Mouse (Mus musculus) lung, embryonic 14.5 days (tissue): ENCODE measurements around the gene Zfp637. TPM values are rescaled to one million over a fixed set of nuclear protein-coding genes. Genes with fewer than 3 reads are reported as not detected.

Experiments used
- ATAC-seq: fragments of 200-750 bp; cut with Nextera tagmentation; 2 replicates; pipeline ENCODE4 v1.8.0; 2017; ENCODE audit warnings: mild to moderate bottlenecking, moderate TSS enrichment, moderate library complexity; ENCODE audit not compliant: insufficient read depth
- DNase-seq: peaks from one replicate; pipeline ENCODE4 v3.0.0-alpha.2; 2015
- H3K27ac ChIP-seq: fragments of 300-500 bp; sonication (generic); 2 replicates; pipeline ENCODE4 v1.5.1; 2014; ENCODE audit warnings: low read depth, mild to moderate bottlenecking, moderate library complexity
- H3K27me3 ChIP-seq: fragments of 300-500 bp; sonication (generic); 2 replicates; pipeline ENCODE4 v1.6.1; 2014; ENCODE audit warnings: low read length, control low read depth; ENCODE audit not compliant: insufficient read depth
- H3K36me3 ChIP-seq: fragments of 300-500 bp; sonication (generic); 2 replicates; pipeline ENCODE4 v1.6.1; 2014; ENCODE audit warnings: control low read depth; ENCODE audit not compliant: insufficient read depth
- H3K4me1 ChIP-seq: fragments of 300-500 bp; sonication (generic); 2 replicates; pipeline ENCODE4 v1.6.1; 2014; ENCODE audit warnings: antibody characterized with exemption, control low read depth; ENCODE audit not compliant: insufficient read depth
- H3K4me2 ChIP-seq: fragments of 300-500 bp; sonication (generic); 2 replicates; pipeline ENCODE4 v1.6.1; 2014; ENCODE audit warnings: mild to moderate bottlenecking
- H3K4me3 ChIP-seq: fragments of 300-500 bp; sonication (generic); 2 replicates; pipeline ENCODE4 v1.5.1; 2014; ENCODE audit warnings: low read depth, low read length
- H3K9ac ChIP-seq: fragments of 300-500 bp; sonication (generic); 2 replicates; pipeline ENCODE4 v1.6.1; 2014
- H3K9me3 ChIP-seq: fragments of 300-500 bp; sonication (generic); 2 replicates; pipeline ENCODE4 v1.6.1; 2016; ENCODE audit warnings: low read depth, low read length, control low read depth
- CTCF ChIP-seq: IDR thresholded peaks from 2 replicates; pipeline ENCODE4 v1.5.1; 2016; ENCODE audit warnings: antibody characterized with exemption, low read depth
- WGBS: fragments of 180-500 bp; shearing (Covaris S2); extraction: QIAGEN DNeasy Blood & Tissue Kit; methylation state at CpG from one replicate; pipeline ENCODE4 v1.1.7; 2014; 5-methylcytosine and 5-hydroxymethylcytosine counted together
- polyA plus RNA-seq: library from polyadenylated mRNA; unstranded; fragments of >200 nt; fragmentation: Nextera tagmentation; extraction: Ambion mirVana; gene quantifications from 2 replicates; pipeline ENCODE4 v1.2.1, GENCODE M21; 2014

Zfp637 gene
- polyA plus RNA-seq, 1 experiment from 2014 or later = 160 TPM

DNA sequence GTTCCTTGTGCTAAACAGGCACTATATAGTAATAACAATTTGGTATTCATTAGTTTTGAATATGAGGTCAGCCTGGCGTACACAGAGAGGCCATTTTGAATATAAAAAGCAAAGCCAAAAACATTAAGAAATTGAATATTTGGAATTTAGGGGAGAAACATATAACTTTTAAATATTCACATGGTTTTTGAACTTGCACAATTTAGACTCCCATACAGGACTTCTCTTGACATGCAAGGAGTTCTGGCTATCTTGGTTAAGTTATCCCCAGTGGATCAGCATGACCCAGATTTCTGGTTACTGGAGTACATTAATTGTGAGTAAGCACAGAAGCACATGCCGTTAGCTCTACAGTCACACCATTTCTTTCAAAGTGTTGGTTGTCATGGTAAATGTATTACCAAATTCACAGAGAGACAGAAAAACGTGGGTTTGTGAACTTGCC lies 39.4 kb downstream of the Zfp637 start:
- Histone ChIP-seq H3K27me3 (no peaks in the 10 kb centered on the region), H3K36me3 (no peaks in the 10 kb centered on the region), H3K27ac (peak overlapping the region; percentile 99), H3K4me2 (peak overlapping the region; percentile 73), H3K4me3 (peak overlapping the region; percentile 44), H3K4me1 (peaks cover 5% of the 10 kb centered on the region), H3K9ac (peak overlapping the region; percentile 76), H3K9me3 (no peaks in the 10 kb centered on the region)
- ATAC-seq (no peak), DNase-seq (no peak)
- 33% methylated on average over 3 of the region's 3 CpGs for WGBS
- TF ChIP-seq CTCF = no peak

DNA sequence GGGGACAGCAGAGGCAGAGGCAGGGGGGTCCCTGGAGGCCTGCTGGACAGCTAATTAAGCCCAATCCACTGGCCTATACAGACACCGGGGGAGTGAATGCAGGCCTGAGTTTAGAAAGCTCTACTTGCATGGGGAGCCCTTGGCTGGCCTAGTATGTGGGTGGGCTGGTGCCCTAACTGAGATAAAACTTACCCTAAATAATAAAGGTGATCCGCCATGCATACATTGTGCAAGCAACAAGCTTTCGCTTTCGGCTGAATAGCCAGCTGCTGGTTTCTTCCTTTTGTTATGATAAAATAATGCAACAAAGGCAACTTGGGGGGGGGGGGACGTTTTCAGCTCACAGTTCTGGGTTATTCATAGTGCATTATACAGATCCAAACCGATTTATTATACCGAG lies 40.2 kb downstream of the Zfp637 start:
- no peak for ATAC-seq
- Histone ChIP-seq H3K27ac (no peak overlapping the region), H3K9ac (no peak overlapping the region), H3K9me3 (no peaks in the 10 kb centered on the region), H3K4me3 (no peak overlapping the region), H3K4me2 (peak overlapping the region; percentile 73; the same call in 1 of the 2 replicates), H3K27me3 (no peaks in the 10 kb centered on the region), H3K36me3 (no peaks in the 10 kb centered on the region), H3K4me1 (peaks cover 5% of the 10 kb centered on the region)
- no peak for DNase-seq
- TF ChIP-seq CTCF = no peak
- WGBS = 80% methylated on average over 7 of the region's 7 CpGs

DNA sequence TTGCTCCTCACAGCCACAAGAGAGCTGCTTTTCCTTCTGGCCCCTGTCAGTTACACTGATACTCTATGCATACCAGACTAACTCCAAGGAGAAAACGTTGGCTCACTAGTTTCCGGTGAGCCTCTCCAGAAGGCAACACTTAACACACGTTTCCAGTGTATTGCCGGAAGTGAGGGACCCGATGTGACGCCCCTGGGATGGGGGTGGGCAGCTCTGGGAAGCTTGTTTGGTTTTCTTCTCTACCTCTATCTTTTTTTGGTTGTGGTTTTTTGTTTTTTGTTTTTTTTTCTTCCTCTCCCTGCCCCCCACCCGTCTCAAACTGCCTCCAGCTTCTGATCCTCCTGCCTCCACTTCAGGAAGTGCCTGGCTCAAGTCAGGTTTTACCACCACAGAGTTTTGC lies 41.0 kb downstream of the Zfp637 start:
- 70% methylated on average over 7 of the region's 7 CpGs for WGBS
- ATAC-seq (no peak), DNase-seq (no peak)
- H3K4me3 ChIP-seq = no peak overlapping the region
- peaks cover 5% of the 10 kb centered on the region for H3K4me1 ChIP-seq
- H3K27ac ChIP-seq = no peak overlapping the region
- no peaks in the 10 kb centered on the region for H3K36me3 ChIP-seq
- TF ChIP-seq CTCF = no peak
- no peaks in the 10 kb centered on the region for H3K9me3 ChIP-seq
- H3K4me2 ChIP-seq = no peak overlapping the region
- no peaks in the 10 kb centered on the region for H3K27me3 ChIP-seq
- H3K9ac ChIP-seq = no peak overlapping the region

DNA sequence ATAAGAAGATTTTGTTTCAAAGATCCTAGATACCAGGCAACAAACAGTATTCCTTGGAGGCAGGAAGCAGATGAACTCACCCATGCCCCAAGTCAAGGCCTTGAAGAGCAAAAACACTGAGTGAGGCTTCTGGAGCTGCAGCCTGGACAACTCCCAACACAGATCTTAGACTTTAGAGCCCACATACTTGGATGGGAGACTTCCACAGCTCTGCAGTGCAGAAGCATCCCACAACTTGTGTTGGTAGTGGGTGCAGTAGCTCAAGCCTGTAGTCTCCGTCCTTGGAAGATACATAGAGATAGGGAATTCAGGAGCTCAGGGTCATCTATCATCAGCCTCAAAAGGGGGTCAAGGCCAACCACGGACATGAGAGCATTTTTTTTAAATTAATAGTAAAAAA lies 45.0 kb downstream of the Zfp637 start:
- H3K4me1 ChIP-seq = no peaks in the 10 kb centered on the region
- WGBS = 79% methylated on average over 2 of the region's 2 CpGs
- H3K4me2 ChIP-seq = no peak overlapping the region
- no peak overlapping the region for H3K9ac ChIP-seq
- no peaks in the 10 kb centered on the region for H3K27me3 ChIP-seq
- no peak for DNase-seq
- no peak overlapping the region for H3K4me3 ChIP-seq
- H3K9me3 ChIP-seq = no peaks in the 10 kb centered on the region
- no peak for TF ChIP-seq CTCF
- H3K27ac ChIP-seq = no peak overlapping the region
- no peak for ATAC-seq
- H3K36me3 ChIP-seq = no peaks in the 10 kb centered on the region

DNA sequence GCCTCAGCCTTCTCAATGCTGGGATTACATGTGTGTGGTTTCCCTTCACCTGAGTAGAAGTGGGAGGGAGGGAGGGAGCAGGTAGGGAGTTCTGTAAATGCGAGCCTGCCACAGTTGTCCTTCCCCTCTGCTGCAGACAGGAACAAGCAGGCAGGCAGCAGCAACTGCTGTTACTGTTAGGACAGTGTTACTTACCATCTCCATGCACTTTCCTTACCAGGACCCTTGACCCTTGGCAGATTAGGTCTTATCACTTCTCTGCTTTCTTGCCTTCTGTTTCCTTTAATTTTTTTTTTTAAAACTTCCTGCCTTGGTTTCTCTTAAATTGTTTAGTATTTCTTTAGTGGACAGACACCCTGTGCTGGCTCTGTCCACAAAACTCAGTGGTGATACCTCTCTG lies 47.1 kb downstream of the Zfp637 start:
- no peak overlapping the region for H3K27ac ChIP-seq
- no peaks in the 10 kb centered on the region for H3K4me1 ChIP-seq
- no peak for TF ChIP-seq CTCF
- H3K4me2 ChIP-seq = no peak overlapping the region
- H3K9ac ChIP-seq = peak overlapping the region; percentile 13; the same call in 1 of the 2 replicates
- H3K27me3 ChIP-seq = no peaks in the 10 kb centered on the region
- DNase-seq (no peak), ATAC-seq (no peak)
- 18% methylated on average over 1 of the region's 1 CpGs for WGBS
- no peaks in the 10 kb centered on the region for H3K36me3 ChIP-seq
- no peak overlapping the region for H3K4me3 ChIP-seq
- H3K9me3 ChIP-seq = no peaks in the 10 kb centered on the region

DNA sequence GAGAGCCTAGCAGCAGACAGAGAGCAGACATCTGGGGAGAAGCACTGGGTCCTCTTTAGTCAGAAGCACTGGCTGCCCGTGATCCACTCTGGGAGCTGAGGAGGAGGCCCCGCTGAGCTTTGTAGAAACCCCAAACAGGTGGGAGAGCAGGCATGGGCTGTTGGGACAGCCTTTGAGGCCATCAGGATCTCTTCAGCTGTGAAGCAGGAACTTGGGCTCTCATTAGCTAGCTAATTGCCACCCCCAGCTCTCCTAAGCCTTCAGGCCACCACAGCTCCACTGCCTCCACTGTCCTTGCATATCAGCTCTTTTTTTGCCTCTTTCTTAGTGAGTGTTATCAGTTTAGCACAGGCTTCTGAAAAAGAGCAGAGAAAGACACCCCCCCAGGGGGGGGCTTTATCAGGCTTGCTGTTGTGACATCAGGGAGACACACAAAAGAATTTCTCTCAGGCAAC lies 47.7 kb downstream of the Zfp637 start:
- WGBS = 43% methylated on average over 2 of the region's 2 CpGs

DNA sequence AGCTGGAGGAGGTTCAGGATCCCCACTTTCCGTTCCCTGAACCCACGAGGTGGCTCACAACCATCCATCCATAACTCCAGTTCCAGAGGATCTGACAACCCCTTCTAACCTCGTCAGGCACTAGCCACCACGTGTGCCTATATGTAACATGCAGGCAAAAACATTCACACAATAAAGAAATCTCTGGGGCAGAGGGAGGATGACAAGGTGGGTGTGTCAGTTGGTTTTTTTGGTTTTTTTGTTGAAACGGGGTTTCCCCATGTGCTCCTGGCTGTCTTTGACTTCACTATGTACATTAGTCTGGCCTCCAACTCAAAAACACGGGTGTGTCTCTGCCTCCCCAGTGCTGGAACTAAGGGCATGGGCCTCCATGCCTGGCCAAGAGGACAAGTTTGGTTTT lies 49.3 kb downstream of the Zfp637 start:
- no peaks in the 10 kb centered on the region for H3K9me3 ChIP-seq
- no peak overlapping the region for H3K4me2 ChIP-seq
- no peaks in the 10 kb centered on the region for H3K27me3 ChIP-seq
- no peak for TF ChIP-seq CTCF
- 77% methylated on average over 6 of the region's 6 CpGs for WGBS
- no peaks in the 10 kb centered on the region for H3K4me1 ChIP-seq
- H3K27ac ChIP-seq = no peak overlapping the region
- DNase-seq = no peak
- H3K36me3 ChIP-seq = no peaks in the 10 kb centered on the region
- no peak overlapping the region for H3K4me3 ChIP-seq
- ATAC-seq = no peak
- no peak overlapping the region for H3K9ac ChIP-seq

More for the DNA sequence above, 47.7 kb downstream of the Zfp637 start:
- H3K4me1 ChIP-seq = no peaks in the 10 kb centered on the region
- H3K36me3 ChIP-seq = no peaks in the 10 kb centered on the region
- TF ChIP-seq CTCF = no peak
- DNase-seq (no peak), ATAC-seq (no peak; the same call in 1 of the 2 replicates)
- no peaks in the 10 kb centered on the region for H3K27me3 ChIP-seq
- H3K4me3 ChIP-seq = no peak overlapping the region
- H3K9me3 ChIP-seq = no peaks in the 10 kb centered on the region
- H3K27ac ChIP-seq = 0 out of 2 replicates have a peak overlapping the region, but pooled peaks have one; percentile 12
- no peak overlapping the region for H3K4me2 ChIP-seq
- peak overlapping the region; percentile 13; the same call in 1 of the 2 replicates for H3K9ac ChIP-seq
